Mouse (Mus musculus): ENCODE data around the gene Tbc1d22a.

The Tbc1d22a gene

DNA sequence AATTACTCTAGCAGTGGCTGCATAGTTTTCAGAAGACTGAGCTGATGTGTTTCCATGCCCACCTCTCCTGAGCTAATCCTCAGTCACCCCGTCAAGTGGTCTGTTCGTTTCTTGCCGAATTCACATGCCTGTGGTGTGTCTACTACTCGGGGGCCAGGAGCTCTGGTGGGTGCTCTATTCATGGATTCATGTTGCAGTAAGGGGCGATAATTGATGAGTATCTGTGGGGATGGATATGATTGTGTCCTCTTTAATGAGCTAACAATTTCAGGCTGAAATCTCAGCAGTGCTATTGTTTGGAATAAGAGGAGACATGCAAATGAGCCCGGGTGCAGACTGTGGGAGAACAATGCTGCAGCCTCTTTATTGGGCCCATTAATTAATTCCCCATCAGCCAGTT lies 201.7 kb downstream of the Tbc1d22a start:
- no peak for DNase-seq

DNA sequence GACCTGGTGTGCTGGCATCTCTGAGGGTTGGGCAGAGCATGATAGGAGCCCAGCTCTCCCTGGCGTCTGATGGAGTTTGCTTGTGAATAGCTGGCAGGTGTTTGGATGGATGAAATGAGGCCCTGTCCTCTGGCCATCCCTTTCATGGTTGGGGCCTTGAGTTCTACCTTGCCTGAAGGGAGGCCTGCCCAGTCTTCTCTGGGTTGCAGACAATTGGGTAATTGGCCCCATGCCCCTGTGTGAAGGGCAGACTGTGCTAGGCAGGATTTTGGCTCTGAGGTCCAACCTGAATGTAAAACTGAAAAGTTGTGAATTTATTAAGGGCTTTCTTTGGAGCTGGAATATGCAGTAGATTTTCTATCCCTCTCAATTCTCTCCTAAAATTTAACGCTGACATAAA lies 204.2 kb downstream of the Tbc1d22a start:
- DNase-seq: no peak

DNA sequence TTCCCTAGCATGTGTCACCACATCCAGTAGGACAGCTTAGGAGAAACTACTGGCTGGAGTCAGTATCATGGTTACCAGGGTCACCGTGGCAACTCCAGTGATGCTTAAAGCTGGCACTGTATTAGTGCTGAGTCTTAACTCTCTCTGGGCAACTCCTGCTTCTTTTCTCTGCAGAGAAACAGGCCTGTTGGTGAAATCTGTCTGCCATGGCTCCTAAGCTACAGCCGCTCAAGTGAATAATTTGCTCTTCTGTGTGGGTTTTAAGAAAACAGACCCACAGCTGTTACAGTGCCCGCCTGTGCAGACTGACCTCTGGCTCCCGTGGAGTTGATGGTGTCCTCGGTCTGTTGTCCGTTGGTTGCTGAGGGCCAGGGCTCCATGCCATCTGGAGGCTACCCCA lies 205.4 kb downstream of the Tbc1d22a start:
- DNase-seq: no peak

DNA sequence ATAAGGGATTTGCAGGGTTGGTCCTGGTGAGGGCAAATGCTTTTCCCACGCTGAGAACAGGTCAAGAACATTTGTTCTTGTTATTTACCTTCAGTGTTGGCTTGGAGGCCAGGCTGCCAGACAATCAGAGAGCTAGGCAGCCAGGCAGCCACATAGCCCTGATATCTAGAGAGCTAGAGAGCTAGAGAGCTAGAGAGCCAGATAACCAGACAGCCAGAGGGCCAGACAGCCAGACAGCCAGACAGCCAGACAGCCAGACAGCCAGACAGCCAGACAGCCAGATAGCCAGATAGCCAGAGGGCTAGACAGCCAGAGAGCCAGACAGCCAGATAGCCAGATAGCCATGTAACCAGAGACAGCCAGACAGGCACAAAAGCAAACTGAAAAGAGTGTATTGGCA lies 208.6 kb downstream of the Tbc1d22a start:
- no peak for DNase-seq

DNA sequence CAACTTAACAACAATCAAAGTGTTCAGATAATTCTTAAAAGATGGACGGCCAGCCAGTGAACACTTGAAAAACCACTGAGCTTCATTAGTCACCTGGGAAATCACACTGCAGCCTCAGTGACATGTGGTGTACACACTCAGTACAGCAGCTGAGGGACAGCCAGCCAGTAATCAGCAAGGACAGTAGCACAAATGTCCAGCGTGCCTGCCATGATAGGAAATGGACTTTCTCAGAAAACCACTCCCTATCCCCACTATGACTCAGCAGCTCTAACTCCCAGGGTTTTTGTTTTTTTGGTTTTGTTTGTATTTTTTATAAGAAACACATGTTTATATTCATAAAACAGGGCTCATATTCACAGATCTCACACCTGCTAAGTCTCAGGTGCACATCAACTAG lies 209.6 kb downstream of the Tbc1d22a start:
- no peak for DNase-seq

DNA sequence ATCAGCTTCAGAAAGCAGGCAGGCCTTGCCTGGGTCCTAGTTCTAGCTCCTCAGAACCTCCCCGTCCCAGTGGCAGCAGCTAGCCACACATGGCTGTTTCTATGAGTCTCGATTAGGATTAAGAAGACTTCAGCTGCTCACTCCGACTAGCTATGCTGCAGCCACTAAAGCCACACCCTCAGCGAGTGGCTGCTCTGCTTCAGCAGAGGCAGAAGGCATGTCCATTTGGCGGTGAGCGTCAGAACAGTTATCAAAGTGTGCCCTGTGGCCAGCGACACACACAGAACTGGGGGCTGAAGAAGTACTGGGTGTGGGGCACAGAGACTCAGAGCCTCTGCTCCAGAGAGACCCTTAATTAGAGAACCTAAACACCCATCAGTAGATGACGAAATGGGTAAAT lies 210.7 kb downstream of the Tbc1d22a start:
- DNase-seq: no peak

DNA sequence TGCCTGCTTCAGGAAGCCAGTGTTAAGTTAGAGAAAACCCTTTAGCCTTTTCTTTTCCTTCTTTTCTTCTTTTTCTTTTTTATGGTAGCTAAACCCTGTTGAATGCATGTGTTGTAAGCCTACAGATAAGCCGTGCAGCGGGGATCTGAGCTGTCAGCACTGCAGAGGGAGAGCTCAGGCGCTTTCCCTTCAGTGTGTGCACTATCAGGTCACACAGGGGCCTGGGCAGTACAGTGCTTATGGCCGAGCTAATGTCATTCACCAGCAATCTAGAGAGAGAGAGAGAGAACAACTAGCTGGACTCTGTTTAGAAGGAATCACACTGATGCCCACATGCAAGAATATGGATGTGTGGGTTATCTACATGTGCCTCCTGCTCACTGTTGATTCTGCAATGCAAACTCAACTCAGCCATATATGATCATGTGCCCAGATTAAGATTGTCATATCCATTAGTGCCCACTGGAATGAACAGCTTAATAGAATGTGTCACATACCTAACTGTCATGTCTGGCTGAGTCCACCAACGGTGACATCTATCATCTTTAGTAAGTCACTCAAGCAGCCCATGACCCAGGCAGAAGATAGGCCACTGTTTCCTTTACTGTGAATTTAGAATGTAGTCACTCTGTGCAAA lies 212.2 kb downstream of the Tbc1d22a start:
- DNase-seq: no peak

DNA sequence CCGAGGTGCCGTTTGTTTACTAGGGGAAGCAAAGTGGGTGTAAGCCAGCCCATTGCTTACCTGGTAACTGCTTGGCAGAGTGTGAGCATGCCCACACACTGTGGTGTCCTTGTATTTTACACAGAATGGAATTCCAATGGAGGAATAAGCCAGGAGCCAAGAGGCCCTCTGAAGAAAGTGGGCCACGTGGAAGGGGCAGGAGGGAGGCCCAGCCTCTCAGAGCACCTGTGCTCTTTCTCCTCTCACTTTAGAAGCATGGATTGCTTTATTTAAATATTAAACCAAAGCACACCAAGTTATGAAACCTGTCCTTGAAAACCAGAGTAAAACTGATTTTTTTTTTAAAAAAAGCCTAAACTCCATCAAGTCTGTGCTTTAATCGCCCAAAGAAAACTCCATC lies 213.2 kb downstream of the Tbc1d22a start:
- DNase-seq: no peak

DNA sequence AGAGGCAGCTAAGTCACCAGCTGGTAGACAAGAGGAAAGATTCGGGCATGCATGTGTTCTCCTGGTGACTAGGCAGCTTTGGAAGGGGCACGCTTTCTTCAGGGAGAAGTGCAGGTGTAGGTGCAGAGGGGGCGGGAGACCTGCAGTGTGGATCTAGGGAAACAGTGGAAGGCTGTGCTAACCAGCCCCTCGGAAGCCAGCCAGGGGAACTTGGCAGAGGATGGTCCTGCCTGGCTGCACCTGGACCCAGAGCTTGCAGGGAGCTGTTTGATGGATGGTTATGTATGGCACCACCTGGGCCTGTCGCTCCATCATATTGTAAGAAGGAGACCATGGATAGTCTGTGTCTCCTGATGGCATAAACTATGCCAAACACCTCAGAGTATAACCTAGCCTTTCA lies 214.2 kb downstream of the Tbc1d22a start:
- no peak for DNase-seq

DNA sequence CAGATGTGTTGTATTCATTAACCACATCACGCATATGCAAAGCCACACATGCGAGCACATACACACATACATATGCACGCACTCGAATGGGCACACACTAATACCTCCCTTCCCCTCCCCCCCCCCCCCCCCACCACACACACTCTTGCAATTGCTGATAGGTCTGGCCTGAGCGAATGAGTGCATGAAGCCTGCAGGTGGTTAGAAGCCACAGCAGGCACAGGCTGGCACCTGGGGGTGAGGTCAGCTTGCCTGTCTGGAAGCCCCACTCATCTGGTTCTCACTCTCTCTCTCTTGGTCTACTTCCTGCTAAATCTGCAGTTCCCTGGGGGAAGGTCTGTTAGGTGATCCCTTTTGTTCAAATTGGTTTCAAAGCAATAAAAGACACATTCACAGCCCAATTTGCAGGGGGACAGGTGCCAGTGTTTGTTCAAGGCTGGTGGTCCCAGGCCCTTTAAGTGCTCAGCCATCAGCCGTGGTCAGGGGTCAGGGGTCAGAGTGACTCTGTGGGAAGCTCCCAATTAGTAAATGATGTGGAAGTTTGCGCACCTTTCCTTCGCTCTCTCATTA lies 215.6 kb downstream of the Tbc1d22a start:
- peak in 1 of 2 experiments; percentile 37 for DNase-seq

DNA sequence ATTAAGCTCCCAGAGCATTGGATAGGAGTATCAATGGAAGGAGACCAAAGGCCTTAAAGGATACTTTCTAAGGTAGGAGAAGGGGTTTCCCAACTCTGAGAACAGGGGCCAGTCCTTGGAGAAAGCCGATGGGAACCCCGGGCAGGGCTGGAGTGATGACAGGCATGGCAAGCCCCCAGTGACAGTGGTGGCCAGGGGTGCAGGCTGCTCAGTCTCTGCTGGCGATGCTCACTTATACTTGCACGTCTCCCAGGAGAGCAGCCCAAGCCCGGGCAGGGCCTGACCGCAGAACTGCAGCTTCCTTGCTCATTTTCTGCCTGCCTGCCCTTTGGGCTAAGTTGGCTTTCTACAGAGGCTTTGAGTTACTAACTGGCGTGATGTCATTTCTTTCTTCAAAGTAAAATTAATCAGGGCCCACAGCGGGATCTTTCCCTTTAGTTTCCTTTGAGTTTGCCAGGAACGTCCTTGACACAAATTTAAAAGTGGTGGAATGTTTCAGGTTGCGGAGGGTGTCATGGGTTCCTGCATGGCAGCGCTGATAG lies 217.4 kb downstream of the Tbc1d22a start:
- DNase-seq: no peak

DNA sequence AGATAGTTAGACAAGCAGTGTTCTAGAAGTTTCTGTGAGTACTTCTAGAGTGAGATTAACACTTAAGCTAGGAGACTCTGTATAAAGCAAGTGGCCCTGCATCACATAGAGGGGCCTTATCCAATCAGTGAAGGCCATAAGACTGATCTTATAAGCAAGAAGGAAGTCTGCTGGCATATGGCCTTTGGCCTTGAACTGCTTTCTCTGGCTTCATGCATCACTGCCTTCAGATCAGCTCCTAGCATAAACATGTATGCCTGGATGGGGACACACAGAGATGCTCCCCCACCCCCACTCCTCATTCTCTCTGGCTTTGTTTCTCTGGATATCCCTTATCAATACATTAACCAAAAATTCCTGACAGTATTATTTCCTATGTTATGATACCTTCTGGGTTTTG lies 218.5 kb downstream of the Tbc1d22a start:
- DNase-seq: no peak

DNA sequence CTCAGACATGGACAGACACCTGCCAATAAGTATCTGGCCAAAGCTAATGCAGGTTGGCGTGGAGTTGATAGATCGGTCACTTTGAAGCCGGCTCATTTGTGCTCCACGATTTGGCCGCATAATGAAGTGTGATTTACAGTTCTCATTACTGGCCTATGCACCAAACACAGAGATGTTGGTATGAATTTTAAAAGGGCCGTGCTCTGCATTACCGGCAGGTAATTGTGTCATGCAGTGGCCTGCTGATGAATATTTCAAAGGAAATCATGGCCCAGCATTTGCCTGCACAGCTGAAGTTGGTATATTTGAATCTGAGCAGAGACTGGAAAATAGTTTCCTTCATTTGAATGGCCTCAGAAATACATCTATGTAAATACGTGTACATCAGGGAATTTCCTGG lies 219.1 kb downstream of the Tbc1d22a start:
- no peak for DNase-seq

DNA sequence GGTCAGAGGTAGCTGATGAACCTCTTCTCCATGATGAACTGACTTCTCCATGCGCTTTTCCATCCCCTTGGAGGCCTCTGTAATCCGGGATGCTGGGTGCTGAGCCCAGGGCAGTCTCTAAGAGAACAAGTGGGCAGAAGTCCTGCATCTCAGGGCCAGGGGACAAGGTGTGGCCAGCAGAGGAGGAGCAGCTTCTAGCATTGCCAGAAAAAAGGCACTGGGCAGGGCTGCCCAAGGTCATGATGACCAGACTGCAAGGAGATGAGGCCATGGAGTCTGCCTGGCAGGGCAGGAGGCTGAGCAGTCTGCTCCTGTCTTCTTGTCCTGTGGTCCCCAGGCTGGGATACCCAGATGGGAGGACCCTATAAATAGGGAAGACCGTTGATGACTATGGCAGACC lies 220.0 kb downstream of the Tbc1d22a start:
- no peak for DNase-seq

DNA sequence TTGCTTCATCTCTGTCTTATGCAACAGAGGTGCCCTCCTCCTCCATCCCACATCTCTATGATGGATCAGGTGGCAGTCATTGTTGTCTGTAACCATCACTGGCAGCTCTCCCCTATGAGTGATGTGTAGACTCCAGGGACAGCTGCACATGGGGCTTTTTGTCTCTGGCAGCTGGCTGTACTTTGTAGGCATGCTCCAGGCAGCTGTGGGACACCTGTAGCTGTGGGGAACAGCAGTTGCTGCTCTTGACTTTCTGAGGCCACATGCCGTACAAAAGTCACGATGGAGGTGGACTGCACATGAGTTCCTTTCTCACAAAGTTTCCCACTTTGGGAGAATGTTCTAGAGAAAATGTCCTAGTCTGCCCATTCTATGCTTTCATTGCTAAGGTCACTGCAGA lies 223.1 kb downstream of the Tbc1d22a start:
- peak; percentile 52 to 79 for DNase-seq

DNA sequence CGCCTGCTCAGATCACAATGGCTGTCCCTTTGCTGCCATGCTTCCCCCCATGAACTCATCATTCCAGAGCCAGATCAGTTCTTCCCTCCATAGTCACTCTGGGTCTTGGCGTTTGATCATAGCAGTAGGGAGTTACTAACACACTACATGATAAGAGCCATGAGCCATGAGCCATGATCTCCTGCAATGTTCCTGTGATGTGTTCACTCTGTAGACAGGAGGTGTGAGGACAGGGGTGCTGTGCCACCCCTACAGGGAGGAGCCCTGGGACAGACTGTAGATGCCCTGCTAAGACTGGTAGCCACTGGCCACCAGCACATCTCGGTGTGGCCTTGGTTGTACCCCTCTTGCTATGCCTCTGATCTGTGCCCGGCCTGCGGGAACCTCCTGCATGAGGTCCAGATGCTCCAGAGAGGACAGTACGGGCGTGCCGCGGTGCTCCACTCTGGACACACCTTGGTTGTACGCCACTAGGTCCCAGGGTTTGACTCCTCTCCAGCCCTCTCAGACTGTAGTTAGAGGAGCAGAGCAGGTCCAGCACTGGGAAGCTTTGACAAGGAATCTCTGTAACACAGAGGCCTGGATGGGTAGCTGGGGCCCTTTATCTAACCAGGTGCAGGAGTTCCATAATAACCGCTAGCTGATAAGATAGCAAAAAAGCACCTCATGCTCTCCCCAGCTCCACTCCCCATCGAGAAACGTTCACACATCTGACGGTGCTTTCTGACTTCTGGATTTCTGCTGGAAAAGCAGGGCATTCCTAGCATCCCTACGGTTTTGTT lies 224.9 kb downstream of the Tbc1d22a start:
- no peak for DNase-seq

DNA sequence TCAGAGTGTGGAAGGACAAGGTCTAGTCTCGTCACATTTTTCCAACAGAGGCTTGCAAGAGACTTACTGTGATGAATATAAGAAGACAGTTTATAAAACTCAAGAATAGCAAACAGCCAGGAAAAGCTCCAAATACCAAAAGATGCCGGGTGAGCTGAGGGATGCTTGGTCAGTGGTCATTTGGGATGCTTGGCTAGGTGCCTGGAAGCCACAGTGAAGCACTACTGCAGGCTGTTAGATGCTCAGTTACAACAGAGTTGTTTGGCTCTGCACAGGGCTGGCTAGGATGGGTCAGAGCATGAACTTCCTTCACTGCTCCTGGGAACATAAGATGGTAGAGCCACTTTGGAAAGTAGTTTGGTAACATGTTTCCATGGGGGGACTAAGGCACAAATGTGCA lies 230.0 kb downstream of the Tbc1d22a start:
- DNase-seq: no peak

DNA sequence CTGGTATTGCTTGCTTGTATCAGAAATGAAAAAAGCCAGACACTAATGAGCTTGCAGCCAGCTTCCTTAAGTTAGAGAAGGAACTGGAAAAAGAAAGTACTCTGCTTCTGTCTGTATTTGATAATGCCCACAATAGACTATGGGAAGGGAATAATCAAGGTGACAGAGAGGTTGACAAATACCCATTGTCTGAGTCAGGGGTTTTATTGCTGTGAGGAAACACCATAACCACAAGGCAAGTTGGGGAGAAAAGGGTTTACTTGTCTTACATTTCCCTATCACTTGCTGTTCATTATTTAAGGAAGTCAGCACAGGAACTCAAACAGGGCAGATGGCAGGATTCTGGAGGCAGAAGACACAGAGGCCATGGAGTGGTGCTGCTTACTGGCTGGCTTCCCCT lies 231.8 kb downstream of the Tbc1d22a start:
- DNase-seq: no peak

DNA sequence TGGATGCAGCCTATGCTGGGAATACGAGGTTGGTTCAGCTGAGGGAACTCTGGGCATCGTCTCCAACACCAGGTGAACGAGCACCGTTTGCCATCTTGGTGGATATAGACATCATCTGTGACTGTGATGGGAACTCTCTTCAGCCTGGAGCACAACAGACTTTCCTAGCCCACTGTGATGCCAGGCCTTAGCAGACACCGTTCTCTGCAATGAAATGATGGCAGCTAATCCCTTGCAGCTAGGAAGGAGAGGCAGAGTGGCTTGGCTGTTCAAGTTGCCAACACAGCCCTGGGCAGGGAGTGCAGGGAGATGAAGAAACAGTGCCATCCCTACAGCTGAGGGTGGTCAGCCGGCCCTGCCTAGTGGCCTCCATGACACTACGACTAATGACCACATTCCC lies 233.0 kb downstream of the Tbc1d22a start:
- no peak for DNase-seq

DNA sequence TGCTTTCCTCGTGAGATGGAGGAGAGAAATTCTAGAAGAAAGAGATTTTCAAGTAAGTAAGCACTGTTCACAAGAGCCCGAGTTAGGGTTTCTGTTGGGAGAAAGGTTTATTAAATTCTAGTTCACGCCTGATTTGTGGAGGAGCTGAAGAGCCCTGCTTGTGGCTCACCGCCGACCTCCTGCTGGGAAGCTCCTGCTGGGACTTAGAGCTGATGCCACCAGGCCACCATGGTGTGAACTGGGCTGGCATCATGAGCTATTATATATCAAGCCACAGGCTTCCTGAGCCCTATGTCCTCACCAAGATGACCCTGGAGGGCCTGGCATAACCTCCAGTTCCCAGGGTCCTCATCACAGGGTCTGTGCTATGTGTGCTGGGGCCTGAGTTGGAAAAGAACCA lies 235.0 kb downstream of the Tbc1d22a start:
- no peak for DNase-seq

DNA sequence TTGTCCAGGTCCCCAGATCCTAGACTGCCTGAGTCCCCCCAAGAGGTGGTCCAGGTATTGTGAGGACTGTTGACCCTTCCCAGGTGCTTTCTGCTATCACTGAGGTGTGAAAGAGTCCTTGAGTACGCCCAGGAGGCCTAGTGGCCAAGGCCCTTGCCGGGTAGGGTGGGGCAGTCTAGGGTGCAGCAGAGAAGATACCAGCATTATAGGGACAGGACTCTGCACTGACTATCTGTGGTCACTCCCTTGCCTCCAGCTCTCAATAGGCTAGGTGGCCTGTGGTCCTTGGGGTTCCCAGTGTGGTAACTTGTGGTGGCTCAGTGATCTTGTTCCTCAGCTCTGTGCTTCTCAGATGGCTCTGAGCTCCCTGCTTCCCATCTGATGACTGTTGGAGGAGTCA lies 235.5 kb downstream of the Tbc1d22a start:
- no peak for DNase-seq

DNA sequence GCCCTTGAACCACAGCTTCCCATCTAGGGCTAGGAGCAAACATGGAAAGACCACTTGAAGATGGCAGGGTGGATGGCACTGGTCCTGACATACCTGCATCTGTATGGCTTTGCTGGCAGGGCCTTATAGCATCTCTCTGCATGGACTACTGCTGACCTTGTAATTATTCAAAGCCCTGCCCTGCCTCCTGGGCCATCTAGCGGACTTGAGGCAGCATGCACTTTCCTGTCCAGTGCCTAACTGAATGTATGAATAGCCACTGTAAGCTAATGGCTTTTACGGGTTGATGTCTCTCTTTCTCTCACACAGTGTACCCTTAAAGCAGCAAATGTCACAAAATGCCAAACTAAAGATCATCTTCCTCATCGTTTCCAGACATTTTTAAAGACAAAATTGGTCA lies 245.2 kb downstream of the Tbc1d22a start:
- no peak for DNase-seq

DNA sequence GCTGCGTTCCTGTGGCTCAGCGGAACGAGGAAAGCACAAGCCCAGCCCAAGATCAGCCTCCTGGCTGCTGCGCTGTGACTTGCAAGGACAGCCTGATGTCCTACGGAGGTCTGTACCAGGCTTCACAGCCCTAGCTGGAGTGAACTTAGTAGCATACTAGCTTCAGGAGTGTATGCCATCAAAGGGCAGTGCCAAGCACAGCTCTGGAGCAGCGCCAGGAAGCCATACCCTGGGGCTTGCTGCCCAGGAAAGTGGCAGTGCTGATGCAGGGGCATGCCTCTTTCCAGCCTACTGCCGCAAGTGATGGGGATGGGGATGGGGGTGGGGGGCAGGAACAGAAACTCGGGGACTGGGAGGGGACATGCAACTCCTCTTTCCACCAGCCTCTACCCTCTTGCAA lies 248.4 kb downstream of the Tbc1d22a start:
- DNase-seq: no peak

DNA sequence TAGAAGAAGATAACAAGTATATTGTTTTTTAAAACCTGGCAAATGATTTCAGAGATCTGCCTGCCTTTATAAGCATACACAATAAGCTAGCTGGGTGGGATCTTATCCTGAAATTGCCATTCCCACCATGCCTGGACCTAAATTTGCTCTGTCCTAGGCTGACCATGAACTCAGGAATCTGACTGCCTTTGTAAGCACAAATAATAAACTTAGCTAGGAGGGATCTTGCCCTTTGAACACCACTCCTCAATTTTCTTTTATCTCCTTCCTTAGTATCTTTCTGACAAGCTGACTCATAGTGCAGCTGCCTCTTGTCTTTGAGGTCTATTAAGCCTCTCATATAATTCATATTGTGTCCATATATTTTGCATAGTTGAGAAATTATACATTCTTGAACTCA lies 253.8 kb downstream of the Tbc1d22a start:
- no peak for DNase-seq

All from thymus, postnatal 36 days (tissue).